Mouse (Mus musculus) forebrain, embryonic 15.5 days (tissue): ENCODE results near the gene Ovol2. TPM values are rescaled to one million over a fixed set of nuclear protein-coding genes. Genes with fewer than 3 reads are reported as not detected.

Source experiments
- ATAC-seq: fragments of 200-750 bp; cut with Nextera tagmentation; replicated peaks from 2 replicates; pipeline ENCODE4 v1.8.0; 2017; ENCODE audit warnings: mild to moderate bottlenecking, moderate TSS enrichment, moderate library complexity
- H3K27ac ChIP-seq: fragments of 300-500 bp; sonication (generic); replicated peaks from 2 replicates; pipeline ENCODE4 v1.5.1; 2015; ENCODE audit warnings: mild to moderate bottlenecking, inconsistent platforms
- H3K27me3 ChIP-seq: fragments of 300-500 bp; sonication (generic); 2 replicates; pipeline ENCODE4 v1.6.1; 2015; ENCODE audit warnings: inconsistent platforms
- H3K36me3 ChIP-seq: fragments of 300-500 bp; sonication (generic); 2 replicates; pipeline ENCODE4 v1.6.1; 2015; ENCODE audit warnings: mild to moderate bottlenecking, inconsistent platforms
- H3K4me1 ChIP-seq: fragments of 300-500 bp; sonication (generic); 2 replicates; pipeline ENCODE4 v1.6.1; 2015; ENCODE audit warnings: inconsistent platforms
- H3K4me2 ChIP-seq: fragments of 300-500 bp; sonication (generic); replicated peaks from 2 replicates; pipeline ENCODE4 v1.6.1; 2015; ENCODE audit warnings: mild to moderate bottlenecking, inconsistent platforms
- H3K4me3 ChIP-seq: fragments of 300-500 bp; sonication (generic); 2 replicates; pipeline ENCODE4 v1.5.1; 2015; ENCODE audit warnings: mild to moderate bottlenecking, inconsistent platforms
- H3K9ac ChIP-seq: fragments of 300-500 bp; sonication (generic); replicated peaks from 2 replicates; pipeline ENCODE4 v1.6.1; 2015; ENCODE audit warnings: mild to moderate bottlenecking, inconsistent platforms
- H3K9me3 ChIP-seq: fragments of 300-500 bp; sonication (generic); 2 replicates; pipeline ENCODE4 v1.6.1; 2016; ENCODE audit warnings: inconsistent platforms
- WGBS: fragments of 180-500 bp; shearing (Covaris S2); methylation state at CpG from one replicate; pipeline ENCODE4 v1.1.7; 2015; ENCODE audit warnings: mixed read lengths; 5-methylcytosine and 5-hydroxymethylcytosine counted together
- polyA plus RNA-seq: library from polyadenylated mRNA; unstranded; fragments of >200 nt; fragmentation: Nextera tagmentation; extraction: Ambion mirVana; gene quantifications from 2 replicates; pipeline ENCODE4 v1.2.1, GENCODE M21; 2015

Ovol2 gene
- polyA plus RNA-seq, 1 experiment from 2014 or later: not detected

DNA sequence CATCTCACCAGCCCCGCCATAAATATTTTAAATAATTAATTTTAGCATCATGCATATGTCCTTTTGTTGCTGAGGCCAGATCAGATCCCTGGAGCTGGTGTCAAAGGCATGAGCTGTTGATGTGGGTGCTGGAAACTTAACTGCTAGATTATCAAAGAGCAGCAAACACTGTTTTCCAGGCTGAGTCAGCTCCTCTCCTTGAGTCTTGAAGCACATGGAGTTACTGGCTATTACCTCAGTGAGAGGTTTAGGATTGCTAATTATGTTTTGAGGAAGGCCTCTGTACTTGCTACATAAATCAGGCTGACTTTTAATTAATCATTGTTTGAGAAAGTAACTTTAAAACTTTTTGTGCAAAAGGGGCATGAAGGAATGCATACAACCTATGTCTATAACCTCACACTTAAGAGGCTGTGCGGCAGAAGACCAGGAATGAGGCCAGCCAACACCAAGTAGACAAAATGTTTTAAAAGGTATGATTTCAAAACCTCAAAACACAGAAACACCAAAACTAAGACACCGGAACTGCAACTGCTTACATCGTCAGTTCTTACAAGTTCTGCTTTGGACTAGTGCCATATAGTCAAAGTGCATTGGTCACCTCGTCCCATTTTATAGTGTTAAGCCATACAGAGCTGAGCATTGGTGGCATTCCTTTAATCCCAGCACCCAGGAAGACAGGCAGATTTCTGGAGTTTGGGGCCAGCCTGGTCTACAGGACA lies 67.4 kb downstream of the Ovol2 start:
- Histone ChIP-seq H3K9me3 (no peaks in the 10 kb centered on the region), H3K27me3 (no peaks in the 10 kb centered on the region), H3K4me3 (no peak overlapping the region), H3K9ac (no peak overlapping the region), H3K4me2 (no peak overlapping the region), H3K27ac (no peak overlapping the region), H3K36me3 (peaks cover 7% of the 10 kb centered on the region), H3K4me1 (peaks cover 37% of the 10 kb centered on the region)
- no peak for ATAC-seq
- 73% methylated on average over 5 of the region's 5 CpGs for WGBS

DNA sequence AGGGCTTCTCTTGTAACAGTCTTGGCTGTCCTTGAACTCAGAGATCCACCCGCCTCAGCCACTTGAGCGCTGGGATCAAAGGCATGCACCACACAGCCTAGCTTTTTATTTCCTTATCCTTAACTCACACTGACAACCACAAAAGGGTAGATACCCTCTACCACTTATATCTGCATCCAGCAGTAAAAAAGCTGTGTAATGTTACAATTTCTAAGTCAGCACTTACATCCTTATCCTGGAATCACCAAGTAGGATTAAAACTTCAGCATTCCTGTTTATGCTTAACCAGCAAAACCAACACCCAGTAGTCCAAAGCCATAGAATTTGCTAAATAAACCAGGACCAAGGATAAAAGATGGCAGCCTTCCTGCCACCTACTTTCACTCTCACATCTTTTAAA lies 69.1 kb downstream of the Ovol2 start:
- no peak for ATAC-seq
- WGBS: 92% methylated on average over 2 of the region's 2 CpGs
- H3K27ac ChIP-seq: no peak overlapping the region
- H3K36me3 ChIP-seq: peaks cover 24% of the 10 kb centered on the region
- H3K4me2 ChIP-seq: no peak overlapping the region
- peaks cover 19% of the 10 kb centered on the region for H3K4me1 ChIP-seq
- H3K9me3 ChIP-seq: no peaks in the 10 kb centered on the region
- H3K27me3 ChIP-seq: no peaks in the 10 kb centered on the region
- H3K9ac ChIP-seq: no peak overlapping the region
- no peak overlapping the region for H3K4me3 ChIP-seq

Other genes starting within 250 kb of the Ovol2 start
- 10.9 and 12.8 TPM in 2 replicates for gene Mgme1, start 61.5 kb downstream of the Ovol2 start, polyA plus RNA-seq
- 58.8 and 62.4 TPM in 2 replicates for gene Snx5, start 61.2 kb downstream of the Ovol2 start, polyA plus RNA-seq
- 28.3 and 28.6 TPM in 2 replicates for gene Kat14, start 36.8 kb upstream of the Ovol2 start, polyA plus RNA-seq
- 1.6 TPM in 1 of 2 replicates, not detected in the other for gene Pet117, start 36.9 kb upstream of the Ovol2 start, polyA plus RNA-seq
- 4.5 and 5.2 TPM in 2 replicates for gene Dzank1, start 195.3 kb upstream of the Ovol2 start, polyA plus RNA-seq
- 30.5 and 31.7 TPM in 2 replicates for gene Polr3f, start 195.6 kb upstream of the Ovol2 start, polyA plus RNA-seq
- 58.9 and 59.3 TPM in 2 replicates for gene Rbbp9, start 218.7 kb upstream of the Ovol2 start, polyA plus RNA-seq
- 69.9 and 72.9 TPM in 2 replicates for gene Sec23b, start 224.1 kb upstream of the Ovol2 start, polyA plus RNA-seq